Mouse (Mus musculus) adrenal gland, adult 18-20 months (tissue): ENCODE measurements around the gene B3gnt2. TPM values are rescaled to one million over a fixed set of nuclear protein-coding genes. Genes with fewer than 3 reads are reported as not detected.

ENCODE experiments used
- DNase-seq, 2 experiments: peaks; one replicate each; pipeline ENCODE4 v3.0.0; 2021 to 2022; ENCODE audit warnings: low spot score in 2 of 2
- total RNA-seq, 2 experiments: library from RNA; stranded (reverse); gene quantifications; 1 replicate in 1 of 2; 2 replicates in 1 of 2; pipeline ENCODE4 v1.2.3; 2021

B3gnt2 gene
- total RNA-seq, 2 experiments from 2014 or later = 34.6 to 60.6 TPM

GRCm38 (mm10) chr11:22848649-22849195, 12.0 kb downstream of the B3gnt2 start:
- no peak for DNase-seq

- no peak for DNase-seq
Observed at GRCm38 (mm10) chr11:22847732-22848648, 12.8 kb downstream of the B3gnt2 start.

DNA sequence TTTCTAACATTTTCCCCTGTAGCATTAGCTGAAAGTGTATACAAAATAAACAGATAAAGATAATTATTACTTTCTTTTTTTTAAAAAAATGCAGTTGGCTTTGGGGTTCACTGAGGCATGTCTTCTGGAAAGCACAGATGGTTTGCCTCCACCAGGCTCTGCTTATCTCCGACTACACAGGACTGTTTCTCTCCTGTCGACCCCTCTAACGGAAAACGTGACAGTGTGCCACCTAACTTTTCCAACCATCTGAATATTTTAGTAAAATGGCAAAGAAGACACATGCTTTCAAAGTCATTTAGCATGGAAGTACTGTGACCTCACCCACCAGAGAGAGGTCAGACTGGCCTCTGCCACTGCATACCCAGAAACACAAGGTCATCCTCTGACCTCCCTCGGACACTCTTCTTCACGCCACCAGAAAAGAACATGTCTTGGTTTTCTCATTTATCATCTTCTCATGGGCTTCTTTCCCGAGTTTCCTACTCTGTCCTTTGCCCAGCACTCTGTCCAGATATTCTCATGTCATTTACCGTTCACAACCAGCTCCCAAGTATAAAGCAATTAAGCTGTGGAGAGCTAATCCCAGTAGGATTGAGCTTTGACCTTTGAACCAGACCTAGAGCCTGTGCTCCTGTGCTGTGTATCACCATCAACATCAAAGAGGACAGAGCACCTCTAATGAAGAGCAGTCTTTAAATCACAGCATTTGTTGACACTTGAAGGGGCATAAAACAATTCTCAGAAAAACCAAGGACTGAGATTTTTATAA, 13.6 kb downstream of the B3gnt2 start:
- no peak for DNase-seq

DNA sequence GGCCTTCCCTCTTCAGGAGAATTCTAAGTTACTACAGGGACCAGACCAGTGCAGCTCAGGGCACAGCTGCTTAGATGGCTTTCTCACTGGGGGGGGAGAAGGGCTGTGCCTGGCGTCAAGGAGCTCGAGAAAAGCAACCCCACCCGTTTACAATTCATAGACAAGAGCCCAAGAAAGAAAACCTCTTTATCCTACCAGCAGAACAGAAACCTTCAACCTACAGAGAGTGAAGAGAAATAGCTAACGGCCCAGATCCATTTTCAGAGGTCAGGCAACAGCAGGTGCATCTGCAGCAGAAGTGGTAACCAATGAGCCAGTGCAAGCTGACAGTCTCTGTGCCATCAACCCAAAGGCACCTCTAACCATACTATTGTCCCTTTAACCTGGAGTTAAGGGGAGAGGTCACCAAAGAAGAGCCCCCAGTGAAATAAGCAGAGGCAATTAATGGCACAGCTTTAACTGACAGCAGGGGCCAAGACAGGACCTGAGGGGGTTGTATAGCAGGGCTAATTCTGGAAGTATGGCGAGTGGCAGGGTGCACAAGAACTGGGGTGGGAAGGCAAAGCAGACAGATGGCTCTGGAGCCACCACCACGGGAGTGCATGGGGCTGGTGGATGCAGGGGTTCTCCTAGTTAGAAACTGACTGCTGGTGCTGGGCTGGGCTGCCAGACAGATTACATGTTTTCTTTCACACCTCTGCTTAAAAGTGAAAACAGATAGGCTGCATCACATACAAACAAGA, 14.5 kb downstream of the B3gnt2 start:
- no peak for DNase-seq

DNA sequence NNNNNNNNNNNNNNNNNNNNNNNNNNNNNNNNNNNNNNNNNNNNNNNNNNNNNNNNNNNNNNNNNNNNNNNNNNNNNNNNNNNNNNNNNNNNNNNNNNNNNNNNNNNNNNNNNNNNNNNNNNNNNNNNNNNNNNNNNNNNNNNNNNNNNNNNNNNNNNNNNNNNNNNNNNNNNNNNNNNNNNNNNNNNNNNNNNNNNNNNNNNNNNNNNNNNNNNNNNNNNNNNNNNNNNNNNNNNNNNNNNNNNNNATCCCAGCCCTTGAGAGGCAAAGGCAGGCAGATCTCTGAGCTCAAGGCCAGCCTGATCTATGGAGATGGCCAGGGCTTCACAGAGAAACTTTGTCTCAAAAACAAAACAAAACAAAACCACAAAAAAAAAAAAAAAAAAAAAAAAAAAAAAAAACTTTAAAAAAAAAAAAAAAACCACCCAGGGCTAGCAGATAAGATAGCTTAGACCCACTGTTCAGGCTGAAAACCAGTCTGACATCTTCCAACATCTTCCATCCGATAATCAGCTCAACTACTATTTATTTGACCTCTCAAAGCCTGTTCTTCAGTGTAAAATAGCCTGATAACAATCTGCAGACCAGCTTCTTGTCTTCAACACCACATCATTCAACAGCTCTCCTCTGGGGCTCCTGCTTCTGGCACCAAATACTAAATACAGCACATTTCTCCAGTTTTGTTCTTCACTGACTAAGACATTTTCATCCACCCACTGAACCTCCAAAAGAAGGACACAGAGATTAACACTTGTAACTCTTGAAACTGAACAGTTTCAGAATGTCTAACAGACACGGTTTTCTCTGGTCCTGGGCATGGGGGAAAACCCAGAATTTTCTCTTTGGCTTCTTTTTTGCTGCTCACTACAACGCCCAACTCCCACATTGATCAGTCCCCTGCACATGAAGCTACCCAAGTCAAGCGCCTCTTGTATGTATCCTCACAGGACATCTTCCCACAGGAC, 15.7 kb downstream of the B3gnt2 start:
- no peak for DNase-seq

DNA sequence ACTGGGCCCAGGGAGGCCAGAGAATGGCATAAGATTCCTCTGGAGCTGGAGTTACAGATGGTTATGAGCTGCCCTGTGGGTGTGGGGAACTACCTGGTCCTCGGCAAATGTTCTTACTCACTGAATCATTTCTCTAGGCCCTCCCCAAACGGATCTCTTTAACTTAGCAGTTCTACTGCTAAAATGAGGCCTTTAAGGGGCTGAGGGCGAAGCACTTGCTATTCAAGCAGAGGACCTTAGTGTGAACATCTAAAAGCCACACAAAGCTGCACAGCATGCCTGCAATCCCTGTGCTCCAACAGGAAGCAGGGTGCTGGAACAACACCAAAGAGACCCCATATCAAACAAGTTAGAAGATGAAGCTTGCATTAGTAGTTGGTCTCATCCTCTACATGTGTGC, 21.3 kb downstream of the B3gnt2 start:
- no peak for DNase-seq

DNA sequence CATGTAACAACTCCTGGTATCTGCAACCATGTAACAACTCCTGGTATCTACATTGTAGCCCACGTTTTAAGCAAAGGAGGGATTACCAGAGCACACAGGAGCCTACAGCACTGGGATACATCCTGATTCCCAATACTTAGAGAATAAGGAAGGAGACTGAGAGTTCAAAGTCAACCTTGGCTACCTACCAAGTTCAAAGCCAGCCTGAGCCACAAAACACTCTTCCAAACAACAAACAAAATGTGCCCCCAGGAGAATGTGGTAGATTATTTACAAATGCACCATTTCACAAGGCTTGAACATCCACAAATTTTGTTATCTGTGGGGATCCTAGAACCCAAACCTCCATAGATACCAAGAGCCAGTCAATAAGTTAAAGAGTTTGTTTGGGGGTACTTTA, 22.4 kb downstream of the B3gnt2 start:
- DNase-seq = no peak

DNA sequence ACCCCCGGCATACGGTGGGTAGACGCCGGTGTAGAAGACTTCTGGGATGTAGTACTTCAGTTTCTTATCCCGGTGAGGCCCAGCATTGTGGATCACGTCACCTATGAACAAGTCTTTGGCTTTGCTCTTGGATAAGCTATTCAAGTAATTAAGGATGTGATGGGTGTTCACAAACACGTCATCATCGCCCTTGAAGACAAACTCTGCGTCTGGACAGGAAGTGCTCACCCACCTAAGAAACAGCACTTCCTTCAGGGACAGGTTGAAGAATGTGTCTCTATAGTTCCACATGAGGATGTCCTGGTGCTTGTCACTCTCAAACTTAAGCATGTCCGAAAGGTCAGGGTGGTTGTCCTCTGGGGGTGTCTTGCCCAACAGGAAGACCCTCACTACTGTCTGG, 24.5 kb downstream of the B3gnt2 start:
- no peak for DNase-seq

DNA sequence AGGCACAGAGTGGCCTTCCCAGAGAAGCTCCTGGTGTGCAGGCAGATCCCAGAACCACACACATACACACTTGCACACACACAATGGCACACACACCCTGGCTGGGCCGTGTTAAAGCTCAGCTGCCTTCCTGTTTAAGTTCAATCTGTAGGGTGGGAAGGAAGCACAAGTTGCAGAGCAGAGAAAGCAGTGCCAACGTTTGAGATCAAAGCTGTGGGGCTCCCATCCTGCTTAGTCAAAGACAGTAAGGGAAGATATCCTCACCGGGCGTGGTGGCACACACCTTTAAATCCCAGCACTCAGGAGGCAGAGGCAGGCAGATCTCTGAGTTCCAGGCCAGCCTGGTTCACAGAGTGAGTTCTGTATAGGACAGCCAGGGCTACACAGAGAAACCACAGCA, 28.2 kb downstream of the B3gnt2 start:
- no peak for DNase-seq

- no peak for DNase-seq
Observed at GRCm38 (mm10) chr11:22831916-22832315, 28.8 kb downstream of the B3gnt2 start.

DNA sequence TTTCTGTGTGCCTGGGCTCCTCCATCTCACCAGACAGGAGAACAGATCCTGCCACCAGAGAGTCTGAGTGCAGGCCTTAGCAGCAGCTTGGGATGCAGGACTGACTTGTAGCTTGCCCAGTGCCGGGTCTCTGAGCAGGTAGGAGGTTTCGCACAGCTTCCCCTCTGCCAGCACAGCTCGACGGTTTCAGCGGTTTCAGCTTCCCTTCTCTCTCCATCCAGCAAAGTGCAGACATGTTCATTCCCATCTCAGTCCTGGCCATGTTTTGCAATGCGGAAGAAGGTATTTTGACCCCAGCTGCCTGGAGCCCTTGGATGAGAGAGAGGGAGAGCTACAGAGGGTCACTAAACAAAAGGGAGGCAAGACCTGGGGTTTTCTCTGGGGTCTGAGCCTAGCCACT, 30.1 kb downstream of the B3gnt2 start:
- DNase-seq = no peak

- no peak for DNase-seq
Observed at GRCm38 (mm10) chr11:22830179-22830611, 30.6 kb downstream of the B3gnt2 start.

DNA sequence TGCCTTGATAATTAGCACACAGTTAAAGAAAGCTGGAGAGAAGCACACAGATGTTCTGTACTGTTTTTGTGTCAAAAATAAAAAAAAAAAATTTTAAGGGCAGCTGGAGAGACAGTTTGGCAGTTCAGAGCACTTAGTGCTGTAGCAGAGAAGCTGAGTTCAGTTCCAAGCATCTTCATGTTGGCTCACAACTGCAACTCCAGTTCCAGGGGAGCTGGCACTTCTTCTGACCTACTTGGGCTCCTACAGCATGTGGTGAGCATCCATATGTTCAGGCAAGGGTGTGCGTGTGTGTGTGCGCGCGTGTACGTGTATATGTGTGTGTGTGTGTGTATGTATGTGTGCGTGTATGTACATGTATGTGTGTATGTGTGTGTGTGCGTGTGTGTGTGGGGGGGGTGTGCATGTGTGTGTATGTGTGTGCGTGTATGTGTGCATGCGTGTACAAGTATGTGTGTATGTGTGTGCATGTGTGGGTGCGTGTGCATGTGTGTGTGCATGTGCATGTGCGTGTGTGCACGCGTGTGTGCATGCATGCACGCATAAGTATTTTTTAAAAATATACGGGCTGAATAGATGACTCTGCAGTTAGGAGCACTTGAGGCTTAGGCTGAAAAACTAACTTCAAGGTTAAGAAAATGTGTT, 31.7 kb downstream of the B3gnt2 start:
- no peak for DNase-seq

DNA sequence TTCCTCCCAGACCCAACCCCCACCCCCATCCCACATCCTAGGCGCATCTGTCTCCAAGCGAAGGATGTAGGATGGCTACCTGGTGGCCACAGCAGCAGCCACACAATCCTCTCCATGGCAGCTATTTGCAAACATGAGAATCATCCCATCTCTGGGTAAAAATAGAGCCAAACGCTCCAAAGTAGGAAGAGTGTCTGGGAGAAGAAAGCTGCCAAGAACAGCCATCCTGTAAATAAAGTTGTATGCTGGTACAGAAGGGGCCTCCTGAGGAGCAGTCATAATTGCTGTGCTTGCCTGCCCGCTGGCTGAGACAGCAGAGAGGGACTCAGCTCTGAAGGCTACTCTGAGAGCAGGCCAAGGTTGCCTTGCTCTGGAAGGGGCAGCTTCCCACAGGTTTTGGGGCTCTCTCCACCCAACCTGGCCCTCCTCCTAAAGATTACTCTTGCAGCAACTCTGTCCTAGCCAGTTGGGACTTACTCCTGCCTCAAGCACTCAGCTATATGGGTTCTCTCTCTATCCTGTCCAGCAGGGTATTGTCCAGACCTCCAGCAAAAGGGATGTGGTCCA, 33.2 kb downstream of the B3gnt2 start:
- no peak for DNase-seq

DNA sequence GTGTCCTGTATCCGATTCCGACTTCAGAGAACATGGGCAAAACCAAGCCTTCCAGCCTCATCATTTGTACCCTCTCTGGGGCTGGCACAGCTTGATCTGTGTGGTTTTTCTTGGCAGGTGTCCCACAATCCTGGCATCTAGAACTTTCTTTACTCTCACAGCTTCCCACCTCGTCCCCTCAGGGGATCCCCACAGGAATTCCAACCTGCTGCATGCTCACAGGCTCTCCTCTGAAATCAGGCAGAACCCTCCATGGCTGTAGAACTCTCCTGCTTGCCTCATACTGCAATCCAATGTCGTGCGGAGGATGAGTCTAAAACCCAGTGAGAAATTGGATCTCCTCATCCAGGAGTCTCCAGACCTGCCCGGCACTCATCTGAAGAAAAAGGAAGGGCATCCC, 34.1 kb downstream of the B3gnt2 start:
- no peak for DNase-seq

- no peak for DNase-seq
Observed at GRCm38 (mm10) chr11:22826051-22826450, 34.7 kb downstream of the B3gnt2 start.

GRCm38 (mm10) chr11:22825548-22825947, 35.2 kb downstream of the B3gnt2 start:
- no peak for DNase-seq

- no peak for DNase-seq
Observed at GRCm38 (mm10) chr11:22824049-22824705, 36.6 kb downstream of the B3gnt2 start.

GRCm38 (mm10) chr11:22821243-22821642, 39.5 kb downstream of the B3gnt2 start:
- no peak for DNase-seq
